Mouse (Mus musculus) embryonic facial prominence, embryonic 11.5 days (tissue): ENCODE measurements around the gene Mfsd9. TPM values are rescaled to one million over a fixed set of nuclear protein-coding genes. Genes with fewer than 3 reads are reported as not detected.

Experiments
- ATAC-seq: fragments of 200-750 bp; cut with Nextera tagmentation; replicated peaks from 2 replicates; pipeline ENCODE4 v1.8.0; 2017; ENCODE audit warnings: low read depth; ENCODE audit not compliant: insufficient number of reproducible peaks, low FRiP score, low TSS enrichment
- DNase-seq: peaks from one replicate; pipeline ENCODE4 v3.0.0-alpha.2; 2015; ENCODE audit warnings: low spot score
- H3K27ac ChIP-seq: fragments of 300-500 bp; sonication (generic); replicated peaks from 2 replicates; pipeline ENCODE4 v1.5.1; 2014; ENCODE audit warnings: mild to moderate bottlenecking, low read depth, low read length, control low read depth
- H3K27me3 ChIP-seq: fragments of 300-500 bp; sonication (generic); 2 replicates; pipeline ENCODE4 v1.6.1; 2014; ENCODE audit warnings: mild to moderate bottlenecking, low read length, moderate library complexity, mixed read lengths; ENCODE audit not compliant: control insufficient read depth, insufficient read depth
- H3K36me3 ChIP-seq: fragments of 300-500 bp; sonication (generic); replicated peaks from 2 replicates; pipeline ENCODE4 v1.6.1; 2014; ENCODE audit warnings: low read depth, mild to moderate bottlenecking, low read length, moderate library complexity, mixed read lengths; ENCODE audit not compliant: control insufficient read depth, insufficient read depth
- H3K4me1 ChIP-seq: fragments of 300-500 bp; sonication (generic); 2 replicates; pipeline ENCODE4 v1.6.1; 2014; ENCODE audit warnings: low read length, mixed read lengths; ENCODE audit not compliant: control insufficient read depth, insufficient read depth
- H3K4me2 ChIP-seq: fragments of 300-500 bp; sonication (generic); 2 replicates; pipeline ENCODE4 v1.6.1; 2014; ENCODE audit warnings: low read depth, mild to moderate bottlenecking, control low read depth, low read length, moderate library complexity
- H3K4me3 ChIP-seq: fragments of 300-500 bp; sonication (generic); 2 replicates; pipeline ENCODE4 v1.5.1; 2014; ENCODE audit warnings: low read depth, low read length, control low read depth
- H3K9ac ChIP-seq: fragments of 300-500 bp; sonication (generic); replicated peaks from 2 replicates; pipeline ENCODE4 v1.6.1; 2014; ENCODE audit warnings: mild to moderate bottlenecking, control low read depth, low read length
- H3K9me3 ChIP-seq: fragments of 300-500 bp; sonication (generic); replicated peaks from 2 replicates; pipeline ENCODE4 v1.6.1; 2016; ENCODE audit warnings: mild to moderate bottlenecking, low read length, inconsistent platforms, mixed read lengths; ENCODE audit not compliant: control insufficient read depth
- WGBS: fragments of 180-500 bp; shearing (Covaris S2); extraction: QIAGEN DNeasy Blood & Tissue Kit; methylation state at CpG from one replicate; pipeline ENCODE4 v1.1.7; 2014; 5-methylcytosine and 5-hydroxymethylcytosine counted together
- polyA plus RNA-seq: library from polyadenylated mRNA; unstranded; fragments of >200 nt; fragmentation: Nextera tagmentation; extraction: Ambion mirVana; gene quantifications from 2 replicates; pipeline ENCODE4 v1.2.1, GENCODE M21; 2014

The Mfsd9 gene
- polyA plus RNA-seq, 1 experiment from 2014 or later = 3.8 TPM

- ATAC-seq = no peak
- no peak overlapping the region for H3K4me2 ChIP-seq
- peak; percentile 78 for DNase-seq
Measured at GRCm38 (mm10) chr1:40797348-40797747, 6.9 kb upstream of the Mfsd9 start.

GRCm38 (mm10) chr1:40795508-40795907, 5.0 kb upstream of the Mfsd9 start:
- no peak for ATAC-seq
- H3K4me3 ChIP-seq = no peak overlapping the region
- no peak overlapping the region for H3K4me2 ChIP-seq
- no peaks in the 10 kb centered on the region for H3K36me3 ChIP-seq
- H3K27ac ChIP-seq = no peak overlapping the region
- no peaks in the 10 kb centered on the region for H3K4me1 ChIP-seq
- no peak for DNase-seq
- no peak overlapping the region for H3K9ac ChIP-seq
- 87% methylated on average over 1 of the region's 1 CpGs for WGBS
- no peaks in the 10 kb centered on the region for H3K27me3 ChIP-seq
- no peaks in the 10 kb centered on the region for H3K9me3 ChIP-seq

More at GRCm38 (mm10) chr1:40797348-40797747, 6.9 kb upstream of the Mfsd9 start:
- no peaks in the 10 kb centered on the region for H3K9me3 ChIP-seq
- no peaks in the 10 kb centered on the region for H3K36me3 ChIP-seq
- H3K27me3 ChIP-seq = no peaks in the 10 kb centered on the region
- H3K4me1 ChIP-seq = no peaks in the 10 kb centered on the region
- H3K4me3 ChIP-seq = no peak overlapping the region
- 13% methylated on average over 5 of the region's 5 CpGs for WGBS
- no peak overlapping the region for H3K27ac ChIP-seq
- H3K9ac ChIP-seq = no peak overlapping the region

GRCm38 (mm10) chr1:40789666-40790233, 737 bp downstream of the Mfsd9 start:
- H3K4me2 ChIP-seq = peak overlapping the region; percentile 68
- H3K9ac ChIP-seq = peak overlapping the region; percentile 64
- no peaks in the 10 kb centered on the region for H3K9me3 ChIP-seq
- DNase-seq (peak; percentile 16), ATAC-seq (no peak)
- H3K36me3 ChIP-seq = no peaks in the 10 kb centered on the region
- WGBS = 32% methylated on average over 5 of the region's 5 CpGs
- peak overlapping the region; percentile 56 for H3K4me3 ChIP-seq
- H3K27me3 ChIP-seq = no peaks in the 10 kb centered on the region
- no peaks in the 10 kb centered on the region for H3K4me1 ChIP-seq
- H3K27ac ChIP-seq = no peak overlapping the region

- 87% methylated on average over 6 of the region's 6 CpGs for whole genome bisulfite sequencing
- ATAC-seq = no peak
- DNase-seq = no peak
- H3K9me3 ChIP-seq = no peaks in the 10 kb centered on the region
- H3K27me3 ChIP-seq = no peaks in the 10 kb centered on the region
- H3K36me3 ChIP-seq = no peaks in the 10 kb centered on the region
- H3K4me1 ChIP-seq = no peaks in the 10 kb centered on the region
- no peak overlapping the region for H3K4me3 ChIP-seq
- no peak overlapping the region for H3K4me2 ChIP-seq
- no peak overlapping the region for H3K27ac ChIP-seq
- no peak overlapping the region for H3K9ac ChIP-seq
Measured at GRCm38 (mm10) chr1:40788956-40789355, 1.5 kb downstream of the Mfsd9 start.

GRCm38 (mm10) chr1:40785876-40786445, 4.5 kb downstream of the Mfsd9 start:
- DNase-seq = no peak
- H3K4me2 ChIP-seq = no peak overlapping the region
- no peaks in the 10 kb centered on the region for H3K27me3 ChIP-seq
- ATAC-seq = no peak
- 88% methylated on average over 11 of the region's 11 CpGs for WGBS
- H3K36me3 ChIP-seq = no peaks in the 10 kb centered on the region
- no peaks in the 10 kb centered on the region for H3K9me3 ChIP-seq
- H3K9ac ChIP-seq = no peak overlapping the region
- H3K4me1 ChIP-seq = no peaks in the 10 kb centered on the region
- H3K27ac ChIP-seq = no peak overlapping the region
- no peak overlapping the region for H3K4me3 ChIP-seq

- Histone ChIP-seq H3K4me3 (no peak overlapping the region), H3K27ac (no peak overlapping the region), H3K9ac (no peak overlapping the region), H3K4me2 (no peak overlapping the region), H3K9me3 (no peaks in the 10 kb centered on the region), H3K27me3 (no peaks in the 10 kb centered on the region), H3K36me3 (no peaks in the 10 kb centered on the region), H3K4me1 (no peaks in the 10 kb centered on the region)
- no peak for DNase-seq
- 82% methylated on average over 9 of the region's 9 CpGs for WGBS
- no peak for ATAC-seq
Measured at GRCm38 (mm10) chr1:40784306-40784705, 6.2 kb downstream of the Mfsd9 start.

GRCm38 (mm10) chr1:40783450-40783849, 7.0 kb downstream of the Mfsd9 start:
- Histone ChIP-seq H3K4me2 (no peak overlapping the region), H3K9me3 (no peaks in the 10 kb centered on the region), H3K9ac (no peak overlapping the region), H3K27me3 (no peaks in the 10 kb centered on the region), H3K27ac (no peak overlapping the region), H3K4me1 (no peaks in the 10 kb centered on the region), H3K4me3 (no peak overlapping the region), H3K36me3 (no peaks in the 10 kb centered on the region)
- WGBS = 93% methylated on average over 7 of the region's 7 CpGs
- DNase-seq = no peak
- ATAC-seq = no peak

- ATAC-seq = no peak
Measured at GRCm38 (mm10) chr1:40776763-40777162, 13.7 kb downstream of the Mfsd9 start.

More at GRCm38 (mm10) chr1:40776763-40777162, 13.7 kb downstream of the Mfsd9 start:
- no peaks in the 10 kb centered on the region for H3K27me3 ChIP-seq
- WGBS = 73% methylated on average over 3 of the region's 3 CpGs
- H3K9ac ChIP-seq = no peak overlapping the region
- H3K4me1 ChIP-seq = no peaks in the 10 kb centered on the region
- no peak overlapping the region for H3K27ac ChIP-seq
- no peaks in the 10 kb centered on the region for H3K9me3 ChIP-seq
- H3K4me3 ChIP-seq = no peak overlapping the region
- no peak for DNase-seq
- H3K4me2 ChIP-seq = no peak overlapping the region
- H3K36me3 ChIP-seq = no peaks in the 10 kb centered on the region
